Mouse (Mus musculus): ENCODE measurements at regions not wholly inside any gene's neighbourhood (a gene's known extent, or its start where the extent isn't known, plus 50 kb on each side); places are given as distances from the start of the nearest gene placed in this dataset.

- DNase-seq, result no peak
Measured at GRCm38 (mm10) chr12:109968303-109968702, 310.6 kb upstream of the Dio3 start.

DNA sequence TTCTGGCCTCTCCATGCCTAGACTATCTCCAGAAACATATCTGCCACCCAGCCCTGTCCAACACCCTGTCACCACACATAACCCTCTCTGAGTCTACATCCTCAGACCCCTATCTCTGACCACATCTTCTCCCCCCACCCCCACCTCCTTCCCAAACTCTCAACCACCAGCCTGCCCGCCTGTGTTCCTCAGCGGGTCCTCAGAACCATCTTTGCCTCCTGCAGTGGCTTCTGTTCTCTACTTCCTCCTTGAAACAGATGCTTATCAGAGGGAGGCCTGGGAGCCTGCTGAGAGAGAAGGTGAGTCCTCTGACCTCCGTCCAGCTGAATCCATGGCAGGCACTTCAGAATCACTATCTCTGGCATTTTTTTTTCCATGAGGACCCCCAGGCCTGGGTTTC is 307.4 kb upstream of the Dio3 start:
- DNase-seq, result no peak

DNA sequence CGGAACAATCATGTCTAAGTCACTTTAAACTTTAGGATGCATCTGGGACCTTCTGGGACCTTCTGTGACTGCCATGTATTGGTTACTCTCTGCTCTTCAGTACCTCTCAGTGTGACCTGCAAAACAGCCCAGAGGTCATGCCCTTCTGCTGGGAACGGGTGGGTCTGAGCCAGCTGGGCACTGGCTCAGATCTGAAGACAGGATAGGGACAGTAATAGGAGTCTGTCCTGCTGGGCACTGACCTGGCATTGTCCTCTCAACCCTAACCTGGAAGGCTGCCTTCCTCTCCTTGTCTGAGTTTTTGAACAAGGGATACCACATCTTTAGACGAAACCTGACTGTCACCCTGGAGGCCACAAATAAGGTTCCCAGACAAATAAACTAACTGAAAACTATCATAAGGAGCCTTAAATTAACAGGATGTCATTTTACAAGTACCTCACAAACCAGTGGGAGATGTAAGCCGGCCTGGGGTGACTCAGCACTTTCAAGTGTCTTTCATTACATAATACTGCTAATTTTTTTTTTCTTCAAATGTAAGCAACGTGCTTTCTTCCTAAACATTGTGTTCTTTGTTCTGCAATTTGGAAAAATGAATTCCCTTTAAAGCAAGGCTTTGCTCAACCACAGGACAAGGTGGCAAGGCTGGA is 306.4 kb upstream of the Dio3 start:
- no peak for DNase-seq

DNA sequence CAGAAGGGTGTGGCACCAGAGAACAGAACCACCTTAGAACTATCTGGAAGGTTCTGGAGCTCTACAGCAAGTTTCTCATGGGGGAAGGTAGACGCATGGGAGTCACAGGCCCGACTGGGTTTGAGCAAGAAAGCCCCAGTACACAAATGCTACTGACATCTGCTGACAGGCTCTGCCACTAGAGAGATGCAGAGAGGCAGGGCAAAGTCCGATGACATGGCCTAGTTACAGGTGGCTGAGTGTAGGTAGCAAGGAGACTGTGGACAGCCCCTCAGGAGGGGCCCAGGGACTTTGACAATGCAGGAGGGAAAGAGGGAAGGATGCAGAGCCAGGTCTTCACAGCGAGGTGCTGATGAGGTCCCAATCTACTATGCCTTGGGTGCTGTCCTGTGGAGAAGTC is 305.3 kb upstream of the Dio3 start:
- DNase-seq, result no peak

- DNase-seq, result peak; percentile 30
Measured at GRCm38 (mm10) chr12:109975176-109975972, 303.5 kb upstream of the Dio3 start.

GRCm38 (mm10) chr12:109984651-109985050 is 294.2 kb upstream of the Dio3 start:
- DNase-seq, result no peak

GRCm38 (mm10) chr12:109993410-109993809 is 285.5 kb upstream of the Dio3 start:
- no peak for DNase-seq

DNA sequence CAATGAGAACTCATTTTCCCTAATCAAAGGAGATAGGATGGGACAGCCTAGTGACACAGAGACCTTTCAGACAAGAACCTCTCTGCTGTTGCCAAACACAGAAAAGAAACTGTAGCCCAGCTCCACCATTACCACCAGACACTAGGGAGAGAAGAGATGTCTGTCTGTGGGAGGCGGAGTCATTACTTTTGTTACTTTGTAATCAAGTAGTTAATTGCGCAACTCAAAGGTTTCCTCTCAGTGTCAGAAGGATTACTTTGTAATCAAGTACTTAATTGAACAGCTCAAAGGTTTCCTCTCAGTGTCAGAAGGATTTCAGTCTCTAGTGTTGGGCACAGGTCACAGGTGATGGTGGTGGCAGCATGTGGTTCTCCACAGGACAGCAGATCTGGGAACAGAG is 276.2 kb upstream of the Dio3 start:
- no peak for DNase-seq

- DNase-seq, result no peak
Measured at GRCm38 (mm10) chr12:110009136-110009535, 269.7 kb upstream of the Dio3 start.

- DNase-seq, result no peak
Measured at GRCm38 (mm10) chr12:110020541-110021470, 258.1 kb upstream of the Dio3 start.

DNA sequence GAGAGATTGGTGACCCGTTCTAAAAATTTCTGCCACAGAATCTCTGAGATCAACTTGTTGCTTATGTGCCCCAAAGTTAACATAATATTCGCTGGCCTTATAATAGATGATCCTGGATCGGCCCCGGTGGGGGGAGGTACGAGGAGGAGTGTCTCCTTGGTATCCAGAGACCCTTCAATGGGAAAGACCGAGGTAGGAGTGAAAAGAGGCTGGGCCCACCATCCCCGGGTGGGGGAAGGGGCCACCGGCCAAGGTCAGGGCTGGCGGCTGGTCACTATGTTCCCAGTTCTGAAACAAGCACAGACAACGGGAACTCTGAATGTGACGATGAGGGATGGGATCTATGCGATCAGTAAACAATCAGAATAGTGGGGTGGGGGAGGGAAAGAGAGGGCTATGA is 257.2 kb upstream of the Dio3 start:
- DNase-seq, result no peak

DNA sequence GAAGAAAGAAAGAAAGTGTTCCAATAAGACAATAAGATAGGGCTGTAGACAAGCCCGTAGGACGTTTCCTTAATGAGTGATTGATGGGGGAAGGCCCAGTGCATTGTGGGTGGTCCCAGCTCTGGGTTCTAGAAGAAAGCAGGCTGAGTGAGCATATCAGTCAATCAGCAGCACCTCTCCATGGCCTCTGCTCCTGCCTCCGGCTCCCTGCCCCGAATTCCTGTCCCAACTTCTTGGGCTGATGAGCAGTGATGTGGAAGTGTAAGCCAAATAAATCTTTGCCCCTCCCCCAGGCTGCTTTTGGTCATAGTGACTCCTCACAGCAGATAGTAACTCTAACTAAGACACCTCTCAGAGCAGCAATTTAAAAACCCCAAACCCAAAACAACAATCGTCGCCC is 256.2 kb upstream of the Dio3 start:
- no peak for DNase-seq

- DNase-seq, result no peak
Measured at GRCm38 (mm10) chr12:110023192-110024101, 255.4 kb upstream of the Dio3 start.

GRCm38 (mm10) chr12:110024295-110024694 is 254.6 kb upstream of the Dio3 start:
- DNase-seq, result no peak

DNA sequence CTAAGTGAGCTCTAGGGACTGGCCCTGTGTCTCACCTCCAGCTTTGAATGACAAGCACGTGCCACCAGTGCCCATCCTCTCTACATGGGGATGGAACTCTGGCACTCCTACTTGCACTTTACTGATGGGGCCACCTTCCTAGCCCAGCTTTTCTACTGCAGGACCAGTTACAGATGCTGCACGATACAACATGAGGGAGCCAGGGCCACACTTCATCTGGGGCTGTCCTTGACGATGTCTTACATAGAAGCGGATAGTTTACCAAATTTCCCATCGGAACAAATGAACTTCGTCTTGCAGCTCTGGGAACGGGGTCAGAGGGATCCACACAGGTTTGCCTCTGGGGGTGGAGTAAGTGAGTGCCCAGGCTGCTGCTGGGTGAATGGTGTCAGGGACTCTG is 253.7 kb upstream of the Dio3 start:
- no peak for DNase-seq

DNA sequence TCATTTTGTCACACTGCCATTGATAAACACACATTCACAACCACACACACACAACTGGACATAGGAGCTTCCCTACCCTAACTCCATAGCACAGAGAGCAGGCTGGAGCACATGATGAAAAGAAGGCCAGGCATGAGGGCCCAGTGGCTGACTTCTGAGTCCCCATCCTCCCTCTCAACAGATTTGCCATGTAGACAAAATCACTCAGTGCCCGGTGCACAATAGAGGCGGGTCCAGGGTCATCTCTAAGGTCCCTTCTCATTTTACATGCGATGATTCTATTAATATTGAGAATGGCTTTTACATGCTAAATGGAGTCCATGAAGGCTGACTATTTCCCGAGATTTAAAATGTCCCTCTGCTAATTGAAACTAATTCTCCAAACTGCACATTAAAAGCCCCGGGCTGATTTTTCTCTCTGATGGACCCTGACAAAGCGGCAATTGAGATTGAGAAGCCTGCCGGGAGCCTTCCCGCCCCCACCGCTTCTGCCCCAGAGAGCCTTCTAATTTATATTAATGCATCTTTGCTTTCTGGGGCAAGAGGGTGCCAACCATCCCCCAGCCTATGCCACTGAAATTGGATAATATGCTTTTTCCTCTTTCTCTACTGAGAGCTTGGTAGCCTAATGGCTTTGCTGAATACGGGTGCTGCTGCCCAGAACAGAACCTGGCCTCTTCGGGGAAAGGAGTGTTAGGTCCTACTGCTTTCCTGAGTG is 252.7 kb upstream of the Dio3 start:
- DNase-seq, result no peak

GRCm38 (mm10) chr12:110027345-110027744 is 251.5 kb upstream of the Dio3 start:
- DNase-seq, result no peak

DNA sequence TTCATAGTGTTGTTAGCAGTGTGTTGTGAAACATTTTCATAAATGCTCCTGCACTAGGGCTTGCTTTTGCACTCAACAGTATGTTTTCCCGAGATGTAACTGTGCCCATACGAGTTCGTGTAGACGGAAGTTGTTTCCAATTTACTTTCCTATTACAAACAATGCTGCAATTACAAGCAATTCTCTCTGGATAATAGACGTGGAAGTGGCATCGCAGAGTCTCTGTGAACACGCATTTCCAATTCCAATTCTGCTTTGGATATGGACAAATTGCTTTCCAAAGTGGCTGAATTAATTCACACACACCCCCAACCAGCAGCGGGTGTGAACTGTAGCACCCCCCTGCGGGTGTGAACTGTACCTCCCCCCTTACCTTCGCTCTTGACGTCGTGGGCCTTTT is 250.9 kb upstream of the Dio3 start:
- no peak for DNase-seq

GRCm38 (mm10) chr12:110028646-110029045 is 250.2 kb upstream of the Dio3 start:
- DNase-seq, result no peak

DNA sequence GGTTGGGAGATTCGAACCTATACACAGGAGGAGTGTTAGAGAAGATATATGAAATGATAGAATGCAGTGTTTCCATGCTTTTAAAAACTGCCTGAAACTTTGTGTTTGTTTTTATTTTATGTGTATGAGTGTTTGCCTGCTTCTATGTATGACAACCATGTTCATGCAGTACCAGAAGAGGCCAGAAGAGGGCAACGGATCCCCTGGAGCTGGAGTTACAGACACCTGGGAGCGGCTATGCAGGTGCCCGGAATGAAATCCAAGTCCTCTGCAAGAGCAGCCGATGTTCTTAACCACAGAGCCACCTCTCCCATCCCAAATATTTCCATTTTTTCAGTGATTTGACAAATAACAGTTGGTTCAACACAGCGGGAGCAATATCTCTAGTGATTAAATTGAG is 247.5 kb upstream of the Dio3 start:
- DNase-seq, result peak; percentile 30

GRCm38 (mm10) chr12:110035171-110035570 is 243.7 kb upstream of the Dio3 start:
- DNase-seq, result no peak

DNA sequence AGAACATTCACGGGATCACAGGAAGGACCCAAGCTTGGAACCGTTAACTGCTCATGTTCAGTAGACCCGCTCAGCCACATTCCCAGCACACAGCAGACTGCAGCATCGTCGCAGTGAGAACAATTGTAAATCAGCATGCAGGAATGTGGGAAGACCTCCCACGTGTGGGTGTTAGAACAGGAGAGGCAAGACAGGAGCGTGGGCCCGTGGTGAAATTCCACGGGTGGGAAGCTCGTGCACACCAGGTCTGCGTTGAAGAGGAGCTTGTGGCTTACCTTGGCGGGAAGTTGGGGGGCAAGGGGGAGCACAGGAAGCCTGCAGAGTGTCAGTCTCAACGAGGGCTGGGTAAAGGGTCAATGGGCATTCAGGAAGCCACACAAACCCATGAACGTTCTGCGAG is 238.2 kb upstream of the Dio3 start:
- no peak for DNase-seq
